ENCODE assay signal across 21 mouse cellular contexts in genomic region chr7:57647345-57647744, GRCm38 (mm10).
DNase-seq lines count a peak whose midpoint lies in the region; ATAC-seq and TF ChIP-seq lines count a peak whose summit lies in the region.
"Had no signal": no experiment of that assay in that cellular context is flagged by ENCODE, and none has a peak within 500 bp of the region (broad histone marks: within the 10 kb centered on the region; RNA-seq: fewer than 3 reads in every experiment).

No protein-coding gene starts in this region.

- no peak for DNase-seq in frontal cortex, postnatal 10 days (ENCODE audit: low spot score in 2 of 2)
- DNase-seq in layer of hippocampus, adult 2 months (ENCODE audit: low spot score in 2 of 2), result no peak
- no peak for DNase-seq in layer of hippocampus, adult 9-10 months (ENCODE audit: low spot score)
- DNase-seq in right cerebral cortex, adult 18-20 months, result peak; percentile 28
- no peak for DNase-seq in right cerebral cortex, postnatal 4 days
- DNase-seq in forebrain, embryonic 14.5 days (ENCODE audit: low spot score), result no peak
- DNase-seq: adrenal gland, adult 8-10 months; adrenal gland, postnatal 14 days; adrenal gland, postnatal 36 days; B cell, adult 2 months; cerebellum, adult 8-10 months had no signal

- H3K4me1 ChIP-seq in forebrain, embryonic 14.5 days (ENCODE audit: control insufficient read depth, insufficient read depth, low read length), result no peaks in the 10 kb centered on the region
- H3K4me1 ChIP-seq: embryonic facial prominence, embryonic 10.5 days; embryonic facial prominence, embryonic 12.5 days; forebrain, embryonic 13.5 days had no signal

- no peaks in the 10 kb centered on the region for H3K9me3 ChIP-seq in forebrain, embryonic 14.5 days (replicated peaks; ENCODE audit: control insufficient read depth, low read length)
- H3K9me3 ChIP-seq: embryonic facial prominence, embryonic 10.5 days; embryonic facial prominence, embryonic 12.5 days; forebrain, embryonic 13.5 days had no signal

- peak overlapping the region; percentile 84 for H3K27ac ChIP-seq in layer of hippocampus, adult 2 months
- no peak overlapping the region for H3K27ac ChIP-seq in forebrain, embryonic 14.5 days (ENCODE audit: low read depth, low read length)
- H3K27ac ChIP-seq: embryonic facial prominence, embryonic 10.5 days; embryonic facial prominence, embryonic 12.5 days; forebrain, embryonic 13.5 days had no signal

- H3K9ac ChIP-seq in forebrain, embryonic 14.5 days (ENCODE audit: low read length), result no peak overlapping the region
- H3K9ac ChIP-seq: embryonic facial prominence, embryonic 12.5 days; forebrain, embryonic 13.5 days had no signal

- H3K36me3 ChIP-seq in forebrain, embryonic 14.5 days (ENCODE audit: control insufficient read depth, insufficient read depth, low read length), result no peaks in the 10 kb centered on the region
- H3K36me3 ChIP-seq: embryonic facial prominence, embryonic 10.5 days; embryonic facial prominence, embryonic 12.5 days; G1E had no signal

- H3K4me3 ChIP-seq in layer of hippocampus, adult 2 months, result no peak overlapping the region
- H3K4me3 ChIP-seq in forebrain, embryonic 14.5 days (ENCODE audit: low read depth, low read length), result no peak overlapping the region
- H3K4me3 ChIP-seq: embryonic facial prominence, embryonic 10.5 days; embryonic facial prominence, embryonic 12.5 days; forebrain, embryonic 13.5 days had no signal

- 95% methylated on average over 2 of the region's 2 CpGs for WGBS in forebrain, embryonic 14.5 days

- H3K27me3 ChIP-seq in forebrain, embryonic 14.5 days (replicated peaks; ENCODE audit: control insufficient read depth, insufficient read depth, low read length), result no peaks in the 10 kb centered on the region
- H3K27me3 ChIP-seq: CH12.LX; embryonic facial prominence, embryonic 12.5 days; forebrain, embryonic 13.5 days; Patski had no signal

- no peak for TF ChIP-seq CTCF in layer of hippocampus, adult 2 months (conservative IDR thresholded peaks at IDR 0.05)

- no peak overlapping the region for H3K4me2 ChIP-seq in forebrain, embryonic 14.5 days (ENCODE audit: low read length)
- H3K4me2 ChIP-seq: embryonic facial prominence, embryonic 12.5 days; forebrain, embryonic 13.5 days had no signal

- ATAC-seq in frontal cortex, adult (ENCODE audit: low TSS enrichment), result peak; percentile 78
- ATAC-seq in forebrain, embryonic 14.5 days, result no peak
- ATAC-seq: activated CD4-positive, CD25-positive, alpha-beta regulatory T cell, adult 4 months; CD4-positive, CD25-positive, alpha-beta regulatory T cell, adult 4 months; forebrain, embryonic 13.5 days; forebrain, embryonic 16.5 days; Patski had no signal
